In the genomic region with DNA sequence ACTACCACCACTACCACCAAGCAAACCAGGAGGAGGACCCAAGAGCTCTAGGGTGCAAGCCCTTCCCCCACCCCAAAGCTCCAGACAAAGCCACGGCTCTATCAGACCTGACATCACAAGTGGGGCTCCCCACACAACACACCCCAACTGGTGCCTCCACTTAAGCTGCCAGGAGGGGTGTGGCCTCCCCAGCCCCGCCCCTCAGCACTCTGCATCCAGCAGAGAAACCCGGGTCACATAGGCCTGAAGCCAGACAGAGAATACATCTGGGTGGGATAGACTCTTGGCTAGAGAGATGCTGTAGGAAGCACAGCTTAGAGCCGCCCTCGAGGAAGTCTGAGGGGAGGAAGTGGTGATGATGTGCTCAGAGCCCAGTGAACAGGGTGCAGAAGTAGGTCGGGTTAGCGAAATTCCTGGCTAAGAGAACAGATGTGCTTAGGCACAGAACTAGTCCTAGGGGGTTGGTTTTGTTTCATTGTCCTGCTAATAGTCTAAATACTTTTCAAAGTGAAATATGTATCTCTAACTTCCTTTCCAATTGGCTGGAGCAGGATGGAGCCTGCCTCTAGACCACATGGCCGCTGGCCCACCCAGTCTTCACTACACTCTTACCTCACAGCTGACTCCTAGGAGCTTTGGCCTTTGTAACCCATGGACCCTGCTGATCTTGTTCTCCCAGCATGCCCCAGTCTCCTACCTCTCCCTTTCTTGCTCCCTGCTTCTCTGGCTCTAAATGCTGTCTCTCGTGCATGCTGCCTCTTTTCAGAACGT, we compare ENCODE assay signal across 9 mouse cellular contexts. TPM values are rescaled to one million over a fixed set of nuclear protein-coding genes. Genes with fewer than 3 reads are reported as not detected.
DNase-seq lines count a peak whose midpoint lies in the region; ATAC-seq lines count a peak whose summit lies in the region.
"Had no signal": no experiment of that assay in that cellular context is flagged by ENCODE, and none has a peak within 500 bp of the region (broad histone marks: within the 10 kb centered on the region; RNA-seq: fewer than 3 reads in every experiment).

No protein-coding gene starts in this region.

- H3K9me3 ChIP-seq in heart, embryonic 11.5 days (replicated peaks; ENCODE audit: control insufficient read depth, low read length) = no peaks in the 10 kb centered on the region
- H3K9me3 ChIP-seq in liver, embryonic 15.5 days (replicated peaks) = no peaks in the 10 kb centered on the region
- no peaks in the 10 kb centered on the region for H3K9me3 ChIP-seq in midbrain, embryonic 16.5 days (replicated peaks; ENCODE audit: control insufficient read depth, low read length, poor library complexity, severe bottlenecking)

- H3K9ac ChIP-seq in heart, embryonic 11.5 days (ENCODE audit: low read depth, low read length) = no peak overlapping the region
- H3K9ac ChIP-seq in liver, embryonic 15.5 days = peak overlapping the region; percentile 49; the same call in 1 of the 2 replicates
- no peak overlapping the region for H3K9ac ChIP-seq in midbrain, embryonic 16.5 days (ENCODE audit: low read depth, low read length)

- peak; percentile 18; the same call in 1 of the 2 replicates for ATAC-seq in heart, embryonic 11.5 days (replicated peaks; ENCODE audit: insufficient number of reproducible peaks, low FRiP score, low TSS enrichment)
- ATAC-seq in liver, embryonic 15.5 days (ENCODE audit: insufficient read depth) = peak; percentile 82
- ATAC-seq in midbrain, embryonic 16.5 days = no peak

- H3K27ac ChIP-seq in heart, embryonic 11.5 days (ENCODE audit: low read depth, low read length) = no peak overlapping the region
- peak overlapping the region; percentile 86 for H3K27ac ChIP-seq in liver, embryonic 15.5 days (replicated peaks)
- H3K27ac ChIP-seq in midbrain, embryonic 16.5 days (ENCODE audit: low read length) = no peak overlapping the region

- H3K4me2 ChIP-seq in heart, embryonic 11.5 days = no peak overlapping the region
- peak overlapping the region; percentile 57 for H3K4me2 ChIP-seq in liver, embryonic 15.5 days
- no peak overlapping the region for H3K4me2 ChIP-seq in midbrain, embryonic 16.5 days (ENCODE audit: low read length)

- H3K27me3 ChIP-seq in heart, embryonic 11.5 days (ENCODE audit: control insufficient read depth, insufficient read depth, low read length) = no peaks in the 10 kb centered on the region
- H3K27me3 ChIP-seq in liver, embryonic 15.5 days = no peaks in the 10 kb centered on the region
- no peaks in the 10 kb centered on the region for H3K27me3 ChIP-seq in midbrain, embryonic 16.5 days (ENCODE audit: control insufficient read depth, insufficient read depth, low read depth, low read length)

- peaks cover 12% of the 10 kb centered on the region for H3K4me1 ChIP-seq in heart, embryonic 11.5 days (ENCODE audit: control insufficient read depth, insufficient read depth, low read length)
- peaks cover 41% of the 10 kb centered on the region for H3K4me1 ChIP-seq in liver, embryonic 15.5 days (replicated peaks)
- H3K4me1 ChIP-seq in midbrain, embryonic 16.5 days (ENCODE audit: control insufficient read depth, insufficient read depth, low read length) = no peaks in the 10 kb centered on the region

- H3K4me3 ChIP-seq in heart, embryonic 11.5 days (ENCODE audit: low read depth, low read length) = no peak overlapping the region
- H3K4me3 ChIP-seq in liver, embryonic 15.5 days (replicated peaks) = 0 out of 2 replicates have a peak overlapping the region, but pooled peaks have one; percentile 12
- no peak overlapping the region for H3K4me3 ChIP-seq in midbrain, embryonic 16.5 days (ENCODE audit: low read depth, low read length)

- 41% methylated on average over 10 of the region's 10 CpGs for WGBS in heart, embryonic 11.5 days (ENCODE audit: insufficient replicate concordance)
- WGBS in liver, embryonic 15.5 days (ENCODE audit: insufficient replicate concordance) = 36% methylated on average over 10 of the region's 10 CpGs
- WGBS in midbrain, embryonic 16.5 days = 41% methylated on average over 10 of the region's 10 CpGs

- peaks cover 44% of the 10 kb centered on the region for H3K36me3 ChIP-seq in heart, embryonic 11.5 days (ENCODE audit: control insufficient read depth, insufficient read depth, low read length)
- H3K36me3 ChIP-seq in liver, embryonic 15.5 days (replicated peaks) = peaks cover 83% of the 10 kb centered on the region
- peaks cover 24% of the 10 kb centered on the region for H3K36me3 ChIP-seq in midbrain, embryonic 16.5 days (ENCODE audit: control insufficient read depth, insufficient read depth, low read length)

- peak; percentile 96 for DNase-seq in heart, adult 11 months
- no peak for DNase-seq in heart, postnatal 25 days (ENCODE audit: low spot score)
- peak; percentile 35 for DNase-seq in ES-CJ7 (ENCODE audit: low read depth, low spot score)
- peak; percentile 45 to 51 for DNase-seq in thymus, postnatal 10 days (ENCODE audit: low spot score in 2 of 2)
- DNase-seq in Muller cell, postnatal 12 days (ENCODE audit: inconsistent ontology term) = no peak

- intact Hi-C loops in heart, postnatal 25 days (cut with DNase I) = no loop called here

RNA-seq across cellular contexts. Expression of a gene that starts 0.8 kb away (rescaled TPM):
- not detected for total RNA-seq in heart, postnatal 25 days (2021)
- not detected in 2 replicates for polyA plus RNA-seq in heart, embryonic 11.5 days (2014; fragmentation: Nextera tagmentation; extraction: Ambion mirVana)
- 0.15 and 0.28 TPM in 2 replicates for polyA plus RNA-seq in liver, embryonic 15.5 days (2015; fragmentation: Nextera tagmentation; extraction: Ambion mirVana)
- 0.15 TPM in 1 of 2 replicates, not detected in the other for polyA plus RNA-seq in midbrain, embryonic 16.5 days (2015; fragmentation: Nextera tagmentation; extraction: Ambion mirVana)
- total RNA-seq: left cerebral cortex, postnatal 10 days had no signal

RNA-seq across cellular contexts. Expression of a gene that starts 16.3 kb away (rescaled TPM):
- total RNA-seq in heart, postnatal 25 days (2021) = 10 to 100 TPM; 17.8 to 18.0 TPM
- 21.3 and 21.5 TPM in 2 replicates for polyA plus RNA-seq in heart, embryonic 11.5 days (2014; fragmentation: Nextera tagmentation; extraction: Ambion mirVana)
- polyA plus RNA-seq in liver, embryonic 15.5 days (2015; fragmentation: Nextera tagmentation; extraction: Ambion mirVana) = 9.2 and 12.1 TPM in 2 replicates
- 23.9 and 25.3 TPM in 2 replicates for polyA plus RNA-seq in midbrain, embryonic 16.5 days (2015; fragmentation: Nextera tagmentation; extraction: Ambion mirVana)

RNA-seq across cellular contexts. Expression of a gene that starts 16.4 kb away (rescaled TPM):
- 10 to 100 TPM; 24.0 to 30.4 TPM for total RNA-seq in heart, postnatal 25 days (2021)
- 16.9 and 21.0 TPM in 2 replicates for polyA plus RNA-seq in heart, embryonic 11.5 days (2014; fragmentation: Nextera tagmentation; extraction: Ambion mirVana)
- polyA plus RNA-seq in liver, embryonic 15.5 days (2015; fragmentation: Nextera tagmentation; extraction: Ambion mirVana) = 16.8 and 18.4 TPM in 2 replicates
- polyA plus RNA-seq in midbrain, embryonic 16.5 days (2015; fragmentation: Nextera tagmentation; extraction: Ambion mirVana) = 9.5 and 12.9 TPM in 2 replicates

RNA-seq across cellular contexts. Expression of a gene that starts 21.1 kb away (rescaled TPM):
- 100 to 1,000 TPM; 140 to 149 TPM for total RNA-seq in heart, postnatal 25 days (2021)
- 54.8 and 68.0 TPM in 2 replicates for polyA plus RNA-seq in heart, embryonic 11.5 days (2014; fragmentation: Nextera tagmentation; extraction: Ambion mirVana)
- polyA plus RNA-seq in liver, embryonic 15.5 days (2015; fragmentation: Nextera tagmentation; extraction: Ambion mirVana) = 110 and 121 TPM in 2 replicates
- polyA plus RNA-seq in midbrain, embryonic 16.5 days (2015; fragmentation: Nextera tagmentation; extraction: Ambion mirVana) = 31.3 and 38.6 TPM in 2 replicates

RNA-seq across cellular contexts. Expression of a gene that starts 24.5 kb away (rescaled TPM):
- total RNA-seq in heart, postnatal 25 days (2021) = 10 to 100 TPM; 29.5 to 31.5 TPM
- 75.5 and 81.6 TPM in 2 replicates for polyA plus RNA-seq in heart, embryonic 11.5 days (2014; fragmentation: Nextera tagmentation; extraction: Ambion mirVana)
- polyA plus RNA-seq in liver, embryonic 15.5 days (2015; fragmentation: Nextera tagmentation; extraction: Ambion mirVana) = 39.3 and 39.8 TPM in 2 replicates
- polyA plus RNA-seq in midbrain, embryonic 16.5 days (2015; fragmentation: Nextera tagmentation; extraction: Ambion mirVana) = 116 and 131 TPM in 2 replicates

Comparison
In these comparisons a context has a peak if more than half of its experiments do, and no peak if none do; other contexts are left out.
1. DNase-seq: peak in heart, adult 11 months (single experiment), ES-CJ7 (single experiment) and thymus, postnatal 10 days (2 of 2); none in heart, postnatal 25 days (single experiment) and Muller cell, postnatal 12 days (single experiment).